ENCODE assay signal across 18 mouse cellular contexts in genomic region chr5:44370006-44370405, GRCm38 (mm10).
DNase-seq lines count a peak whose midpoint lies in the region; ATAC-seq lines count a peak whose summit lies in the region.
"Had no signal": no experiment of that assay in that cellular context is flagged by ENCODE, and none has a peak within 500 bp of the region (broad histone marks: within the 10 kb centered on the region; RNA-seq: fewer than 3 reads in every experiment).

No protein-coding gene starts in this region.

- no peak overlapping the region for H3K27ac ChIP-seq in embryonic facial prominence, embryonic 10.5 days (replicated peaks)
- H3K27ac ChIP-seq in hindbrain, embryonic 13.5 days = no peak overlapping the region
- H3K27ac ChIP-seq in forebrain, embryonic 13.5 days = no peak overlapping the region
- H3K27ac ChIP-seq: heart, embryonic 15.5 days; limb, embryonic 13.5 days; liver, embryonic 15.5 days; midbrain, embryonic 12.5 days had no signal

- 28% methylated on average over 4 of the region's 4 CpGs for WGBS in embryonic facial prominence, embryonic 10.5 days
- 39% methylated on average over 4 of the region's 4 CpGs for WGBS in hindbrain, embryonic 13.5 days
- 42% methylated on average over 4 of the region's 4 CpGs for WGBS in forebrain, embryonic 13.5 days

- H3K9me3 ChIP-seq in embryonic facial prominence, embryonic 10.5 days = no peaks in the 10 kb centered on the region
- H3K9me3 ChIP-seq in hindbrain, embryonic 13.5 days = no peaks in the 10 kb centered on the region
- H3K9me3 ChIP-seq in forebrain, embryonic 13.5 days (replicated peaks) = 0 out of 2 replicates have a peak, but pooled peaks cover 3% of the 10 kb centered on the region
- H3K9me3 ChIP-seq: heart, embryonic 15.5 days; limb, embryonic 13.5 days; liver, embryonic 15.5 days; midbrain, embryonic 12.5 days had no signal

- peak; percentile 14 for DNase-seq in retina, postnatal 1 day
- no peak for DNase-seq in retina, embryonic 14.5 days (ENCODE audit: low spot score)
- peak; percentile 19 for DNase-seq in MN1 (ENCODE audit: low spot score)
- DNase-seq in embryonic facial prominence, embryonic 10.5 days (ENCODE audit: low spot score) = peak; percentile 22
- peak; percentile 4 for DNase-seq in yolk sac, embryonic 10.5 days (ENCODE audit: low spot score)
- DNase-seq: adrenal gland, postnatal 10 days; cerebellum, adult 9-10 months; gastrocnemius, postnatal 25 days; kidney, adult 18-20 months; kidney, postnatal 4 days; lung, postnatal 14 days; thymus, adult 18-20 months had no signal

- no peak overlapping the region for H3K4me2 ChIP-seq in hindbrain, embryonic 13.5 days
- H3K4me2 ChIP-seq in forebrain, embryonic 13.5 days = no peak overlapping the region
- H3K4me2 ChIP-seq: heart, embryonic 15.5 days; limb, embryonic 13.5 days; liver, embryonic 15.5 days; midbrain, embryonic 12.5 days had no signal

- no peak overlapping the region for H3K9ac ChIP-seq in hindbrain, embryonic 13.5 days
- H3K9ac ChIP-seq in forebrain, embryonic 13.5 days = no peak overlapping the region
- H3K9ac ChIP-seq: heart, embryonic 15.5 days; limb, embryonic 13.5 days; liver, embryonic 15.5 days; midbrain, embryonic 12.5 days had no signal

- peaks cover 3% of the 10 kb centered on the region; the same call in 1 of the 2 replicates for H3K4me1 ChIP-seq in embryonic facial prominence, embryonic 10.5 days
- H3K4me1 ChIP-seq in hindbrain, embryonic 13.5 days (replicated peaks) = no peaks in the 10 kb centered on the region
- no peaks in the 10 kb centered on the region for H3K4me1 ChIP-seq in forebrain, embryonic 13.5 days
- H3K4me1 ChIP-seq: heart, embryonic 15.5 days; limb, embryonic 13.5 days; liver, embryonic 15.5 days; midbrain, embryonic 12.5 days had no signal

- H3K27me3 ChIP-seq in embryonic facial prominence, embryonic 10.5 days (replicated peaks; ENCODE audit: low read depth, poor library complexity, severe bottlenecking) = no peaks in the 10 kb centered on the region
- H3K27me3 ChIP-seq in hindbrain, embryonic 13.5 days = no peaks in the 10 kb centered on the region
- H3K27me3 ChIP-seq in forebrain, embryonic 13.5 days = no peaks in the 10 kb centered on the region
- H3K27me3 ChIP-seq: heart, embryonic 15.5 days; limb, embryonic 13.5 days; liver, embryonic 15.5 days; midbrain, embryonic 12.5 days had no signal

- no peaks in the 10 kb centered on the region for H3K36me3 ChIP-seq in embryonic facial prominence, embryonic 10.5 days (replicated peaks)
- H3K36me3 ChIP-seq in hindbrain, embryonic 13.5 days = no peaks in the 10 kb centered on the region
- H3K36me3 ChIP-seq in forebrain, embryonic 13.5 days (ENCODE audit: poor library complexity, severe bottlenecking) = no peaks in the 10 kb centered on the region
- H3K36me3 ChIP-seq: heart, embryonic 15.5 days; limb, embryonic 13.5 days; liver, embryonic 15.5 days; midbrain, embryonic 12.5 days had no signal

- no peak for ATAC-seq in hindbrain, embryonic 13.5 days (ENCODE audit: low FRiP score)
- ATAC-seq in forebrain, embryonic 13.5 days = no peak

- no peak overlapping the region for H3K4me3 ChIP-seq in embryonic facial prominence, embryonic 10.5 days
- H3K4me3 ChIP-seq in hindbrain, embryonic 13.5 days = no peak overlapping the region
- no peak overlapping the region for H3K4me3 ChIP-seq in forebrain, embryonic 13.5 days
- H3K4me3 ChIP-seq: heart, embryonic 15.5 days; limb, embryonic 13.5 days; liver, embryonic 15.5 days; midbrain, embryonic 12.5 days had no signal
